Mouse (Mus musculus): ENCODE data around the gene St6galnac4. TPM values are rescaled to one million over a fixed set of nuclear protein-coding genes. Genes with fewer than 3 reads are reported as not detected.

The St6galnac4 gene
- total RNA-seq, 2 experiments from 2014 or later = 21.5 to 22.3 TPM

- no peak; the same call in 1 of the 2 replicates for ATAC-seq (replicated peaks; ENCODE audit: low FRiP score, low TSS enrichment, poor library complexity, severe bottlenecking)
Measured at GRCm38 (mm10) chr2:32621517-32621859, 34.6 kb downstream of the St6galnac4 start, which contains the start of gene Ak1. Gene Ak1, plus strand, starts transcription at chr2:32621758.

DNA sequence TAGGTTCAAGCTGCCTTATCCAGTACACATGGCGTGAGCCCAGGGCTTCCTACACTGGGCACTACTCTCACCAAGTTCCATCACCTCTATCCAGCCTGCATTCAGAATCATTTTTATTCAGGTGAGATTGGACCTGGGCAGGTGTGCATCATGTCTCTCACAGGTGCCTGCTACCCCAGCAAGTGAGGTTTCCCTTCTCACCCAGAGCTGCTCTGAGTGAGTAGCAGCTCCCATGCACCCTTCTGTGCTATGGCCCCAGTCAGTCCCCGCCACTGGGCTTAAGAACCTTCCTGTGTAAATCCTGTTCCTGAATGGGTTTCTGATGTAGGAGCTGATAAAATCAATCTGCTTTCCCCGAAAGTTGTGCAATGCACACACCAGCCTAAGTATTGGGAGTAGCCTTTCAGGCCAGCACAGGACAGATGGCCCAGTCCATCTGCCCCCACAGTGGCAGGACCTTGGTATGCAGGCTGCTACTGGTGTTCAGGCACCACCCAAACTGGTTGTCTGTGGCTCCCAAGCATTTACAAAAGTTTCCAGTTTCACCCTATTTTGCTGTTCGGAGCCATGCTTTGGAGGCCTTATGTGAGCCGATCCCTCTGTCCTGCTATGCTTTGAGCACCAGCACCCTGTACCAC is 37.3 kb downstream of the St6galnac4 start:
- ATAC-seq (replicated peaks; ENCODE audit: low FRiP score, low TSS enrichment, poor library complexity, severe bottlenecking) = no peak

- 0 out of 2 replicates have a peak, but pooled peaks have one; percentile 8 for ATAC-seq (replicated peaks; ENCODE audit: low FRiP score, low TSS enrichment, poor library complexity, severe bottlenecking)
Measured at GRCm38 (mm10) chr2:32625212-32625872, 38.4 kb downstream of the St6galnac4 start.

- no peak for ATAC-seq (replicated peaks; ENCODE audit: low FRiP score, low TSS enrichment, poor library complexity, severe bottlenecking)
Measured at GRCm38 (mm10) chr2:32625873-32626694, 39.2 kb downstream of the St6galnac4 start.

- ATAC-seq (replicated peaks; ENCODE audit: low FRiP score, low TSS enrichment, poor library complexity, severe bottlenecking) = no peak
Measured at GRCm38 (mm10) chr2:32627266-32628043, 40.6 kb downstream of the St6galnac4 start.

- no peak for ATAC-seq (replicated peaks; ENCODE audit: low FRiP score, low TSS enrichment, poor library complexity, severe bottlenecking)
Measured at GRCm38 (mm10) chr2:32628044-32628550, 41.2 kb downstream of the St6galnac4 start.

- no peak for ATAC-seq (replicated peaks; ENCODE audit: low FRiP score, low TSS enrichment, poor library complexity, severe bottlenecking)
Measured at GRCm38 (mm10) chr2:32628729-32629128, 41.8 kb downstream of the St6galnac4 start.

DNA sequence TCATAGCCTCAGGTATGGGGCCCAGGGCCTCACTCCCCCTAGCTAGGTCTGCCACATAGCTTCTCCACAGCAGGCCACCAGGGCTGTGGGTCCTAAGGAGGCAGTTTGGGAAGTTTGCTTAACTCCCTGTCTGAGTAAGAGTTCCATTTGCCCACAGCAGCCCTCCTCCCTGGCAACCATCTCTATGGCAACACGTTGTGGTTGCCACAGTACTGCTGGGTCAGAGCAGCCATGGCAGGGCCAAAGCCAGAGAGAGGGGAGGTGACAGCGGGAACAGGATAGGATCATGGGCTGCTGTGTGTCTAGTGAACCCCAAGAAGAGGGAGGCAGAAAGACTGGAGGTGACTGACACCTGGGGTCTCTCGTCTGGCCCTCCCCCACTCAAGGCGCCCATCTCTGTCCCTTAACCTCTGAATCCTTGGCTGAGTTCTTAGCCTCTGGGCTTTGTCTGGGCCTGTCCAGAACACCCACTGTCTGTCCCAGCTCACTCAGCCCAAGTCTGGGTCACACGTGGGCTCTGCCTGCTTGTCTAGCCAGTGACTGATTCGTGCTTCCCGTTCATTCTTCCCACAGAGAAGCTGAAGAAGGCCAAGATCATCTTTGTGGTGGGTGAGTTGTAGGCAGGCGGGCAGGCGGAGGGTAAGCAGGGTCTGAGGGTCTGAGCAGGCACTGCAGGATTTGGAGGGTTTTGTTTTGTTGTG is 42.5 kb downstream of the St6galnac4 start:
- ATAC-seq (replicated peaks; ENCODE audit: low FRiP score, low TSS enrichment, poor library complexity, severe bottlenecking) = no peak

- ATAC-seq (replicated peaks; ENCODE audit: low FRiP score, low TSS enrichment, poor library complexity, severe bottlenecking) = no peak
Measured at GRCm38 (mm10) chr2:32630036-32630435, 43.1 kb downstream of the St6galnac4 start.

DNA sequence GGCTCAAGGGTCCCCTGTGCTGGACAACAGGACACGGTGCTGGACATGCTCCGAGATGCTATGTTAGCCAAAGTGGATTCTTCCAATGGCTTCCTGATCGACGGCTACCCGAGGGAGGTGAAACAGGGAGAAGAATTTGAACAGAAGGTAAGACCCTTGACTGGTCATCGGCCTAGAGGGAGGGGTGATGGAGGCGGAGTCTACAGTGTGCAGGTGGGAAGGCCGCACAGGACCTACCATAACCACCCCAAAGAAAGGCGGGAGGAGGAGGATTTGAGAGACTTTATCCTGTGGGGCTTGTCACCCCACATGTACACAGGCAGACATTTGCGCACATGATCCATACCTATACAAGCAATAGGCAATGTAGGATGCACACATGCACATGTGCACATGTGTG is 44.2 kb downstream of the St6galnac4 start:
- ATAC-seq (replicated peaks; ENCODE audit: low FRiP score, low TSS enrichment, poor library complexity, severe bottlenecking) = no peak

DNA sequence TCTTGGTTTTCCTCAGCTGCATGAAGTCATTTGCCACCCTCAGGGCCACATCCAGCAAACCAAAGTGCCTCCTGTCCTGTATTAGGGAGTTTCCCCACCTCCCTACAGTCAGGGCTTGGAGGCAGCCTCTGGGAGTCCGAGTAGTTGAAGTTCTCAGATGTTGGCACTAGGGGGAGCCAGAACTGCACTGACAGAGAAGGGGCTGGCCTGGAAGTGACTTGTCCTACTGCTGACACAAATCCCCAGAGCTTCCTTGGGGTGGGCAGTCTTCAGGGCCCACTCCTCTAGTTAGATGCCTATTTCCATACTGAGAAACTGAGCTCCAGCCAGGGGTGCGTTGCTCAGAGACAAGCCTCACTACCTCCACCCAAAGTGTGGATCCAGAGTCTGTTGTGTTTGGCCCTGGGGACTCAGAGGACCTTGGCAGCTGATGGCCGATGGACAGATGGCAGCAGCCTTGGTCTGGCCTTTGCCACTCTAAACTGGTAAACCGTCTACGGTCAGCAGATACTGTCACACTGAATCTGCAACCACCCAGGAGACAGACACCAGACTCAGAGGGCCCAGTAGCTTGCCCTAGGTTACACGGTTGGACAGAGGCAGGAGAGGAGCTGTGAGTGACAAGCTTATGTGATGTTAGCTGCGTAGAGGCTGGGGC is 45.0 kb downstream of the St6galnac4 start:
- peak; percentile 74 for ATAC-seq (replicated peaks; ENCODE audit: low FRiP score, low TSS enrichment, poor library complexity, severe bottlenecking)

DNA sequence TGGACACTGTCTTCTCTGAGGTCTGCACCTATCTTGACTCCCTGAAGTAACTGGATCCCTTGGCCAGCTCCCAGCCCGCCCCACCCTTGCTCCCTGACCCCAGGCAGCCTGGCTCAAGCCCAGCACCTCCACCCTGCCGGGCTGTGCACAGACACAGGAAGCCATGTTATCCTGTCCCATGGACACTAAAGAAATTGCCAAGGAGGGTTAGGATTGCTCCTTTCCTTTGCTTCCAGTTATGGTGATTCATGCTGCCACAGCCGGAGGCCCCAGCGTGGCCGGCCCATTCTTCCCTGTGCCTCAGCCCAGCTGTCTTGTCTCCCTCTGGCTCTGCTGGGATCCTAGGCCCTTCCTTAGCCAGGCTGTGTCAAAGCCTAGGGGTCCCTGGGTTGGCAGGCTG is 46.8 kb downstream of the St6galnac4 start:
- ATAC-seq (replicated peaks; ENCODE audit: low FRiP score, low TSS enrichment, poor library complexity, severe bottlenecking) = no peak

- no peak for ATAC-seq (replicated peaks; ENCODE audit: low FRiP score, low TSS enrichment, poor library complexity, severe bottlenecking)
Measured at GRCm38 (mm10) chr2:32634277-32635105, 47.6 kb downstream of the St6galnac4 start.

GRCm38 (mm10) chr2:32636617-32637016 is 49.7 kb downstream of the St6galnac4 start:
- ATAC-seq (replicated peaks; ENCODE audit: low FRiP score, low TSS enrichment, poor library complexity, severe bottlenecking) = no peak

DNA sequence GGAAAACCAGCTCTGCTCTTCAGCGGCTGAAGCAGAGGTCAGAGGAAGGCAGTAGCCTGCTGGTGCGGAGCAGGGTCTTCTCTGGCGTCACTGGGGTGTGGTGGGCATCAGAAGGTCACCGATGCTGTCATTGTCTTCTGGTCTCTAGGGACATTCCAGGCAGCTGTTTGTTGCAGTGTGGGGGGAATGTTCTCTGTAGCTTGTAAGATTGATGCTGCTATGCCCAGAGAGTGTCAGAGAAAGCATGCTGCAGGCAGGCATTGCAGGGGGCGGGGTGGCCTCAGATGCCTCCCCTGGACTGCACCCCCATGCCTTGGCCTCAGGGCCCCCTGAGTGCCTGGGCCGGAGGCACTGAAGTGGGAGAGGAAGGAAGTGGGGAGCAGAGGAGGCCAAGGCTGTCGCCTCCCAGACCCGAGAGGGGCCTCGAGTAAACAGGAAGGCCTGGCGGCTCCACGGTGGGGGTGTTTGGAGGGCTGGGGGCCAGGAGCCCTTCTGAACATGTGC is 50.9 kb downstream of the St6galnac4 start:
- no peak for ATAC-seq (replicated peaks; ENCODE audit: low FRiP score, low TSS enrichment, poor library complexity, severe bottlenecking)

DNA sequence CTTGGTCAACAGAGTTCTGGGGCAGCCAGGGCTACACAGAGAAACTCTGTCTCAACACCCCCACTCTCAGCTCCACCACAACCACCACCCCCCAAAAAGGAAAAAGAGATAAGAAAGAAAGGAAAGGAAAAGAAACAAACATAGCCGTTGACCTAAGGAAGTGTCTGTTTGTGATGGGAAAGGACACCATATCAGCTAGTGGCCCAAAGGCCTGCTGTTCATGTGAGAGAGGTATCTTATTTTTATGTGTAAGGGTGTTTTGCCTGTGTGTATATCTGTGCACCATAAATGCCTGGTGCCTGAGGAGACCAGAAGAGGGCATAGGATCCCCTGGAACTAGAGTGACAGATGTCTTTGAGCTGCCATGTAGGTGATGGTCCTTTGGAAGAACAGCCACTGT is 52.7 kb downstream of the St6galnac4 start:
- ATAC-seq (replicated peaks; ENCODE audit: low FRiP score, low TSS enrichment, poor library complexity, severe bottlenecking) = no peak

GRCm38 (mm10) chr2:32640550-32641051 is 53.7 kb downstream of the St6galnac4 start:
- no peak for ATAC-seq (replicated peaks; ENCODE audit: low FRiP score, low TSS enrichment, poor library complexity, severe bottlenecking)

All from megakaryocyte-erythroid progenitor cell, adult 5-6 weeks (primary cell).